Mouse (Mus musculus) megakaryocyte, embryonic 14.5 days (primary cell): Measurements from ENCODE around the gene Ptcd1.

ENCODE experiments used
- FLI1 ChIP-seq: IDR thresholded peaks from 2 replicates; pipeline ENCODE4 v1.6.1; 2012; ENCODE audit warnings: low read length, inconsistent platforms, mixed read lengths
- GATA1 ChIP-seq: IDR thresholded peaks from 3 replicates; pipeline ENCODE4 v1.6.1; 2012; ENCODE audit warnings: mixed read lengths, low read length, inconsistent platforms, borderline replicate concordance

DNA sequence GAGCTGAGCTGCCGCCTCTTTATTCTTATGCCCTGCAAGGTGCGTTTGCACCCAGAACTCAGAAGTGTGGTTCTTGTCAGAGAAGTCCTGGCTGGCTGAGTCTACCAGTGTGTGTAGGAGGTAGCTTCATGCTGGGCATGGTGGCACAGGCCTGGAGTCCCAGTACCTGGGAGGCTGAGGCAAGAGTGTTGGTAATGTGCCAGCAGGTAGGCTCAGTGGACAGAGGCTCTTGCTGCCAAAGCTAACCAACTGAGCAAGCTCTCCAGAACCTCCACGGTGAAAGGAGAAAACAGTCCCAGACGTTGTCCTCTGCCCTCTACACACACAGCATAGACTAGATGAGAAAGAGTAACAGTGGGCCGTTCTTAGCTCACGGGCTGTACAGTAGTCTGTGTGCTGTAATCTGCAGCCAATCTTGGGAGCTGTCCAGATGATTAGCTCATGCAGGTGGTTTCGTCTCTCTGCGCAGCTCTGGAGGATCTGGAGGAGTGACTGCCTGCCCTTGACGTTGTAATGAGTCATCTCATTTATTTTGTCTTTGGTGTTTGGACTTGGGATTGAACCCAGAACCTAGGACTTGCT is 61.1 kb downstream of the Ptcd1 start:
- TF ChIP-seq GATA1: no peak
- TF ChIP-seq FLI1: no peak
